Mouse (Mus musculus) layer of hippocampus, postnatal 25 days (tissue): Measurements from ENCODE around the gene Klhdc1. TPM values are rescaled to one million over a fixed set of nuclear protein-coding genes. Genes with fewer than 3 reads are reported as not detected.
A peak's percentile ranks its signal among the peaks of the same experiment; 100 is the strongest.

Experiments
- DNase-seq, 2 experiments: peaks; one replicate each; pipeline ENCODE4 v3.0.0; 2022; ENCODE audit warnings: mixed read lengths in 2 of 2, low spot score in 1 of 2; ENCODE audit errors: extremely low spot score in 1 of 2
- total RNA-seq, 2 experiments: library from RNA; stranded (reverse); gene quantifications; 2 replicates each; pipeline ENCODE4 v1.2.3; 2021

The Klhdc1 gene
- total RNA-seq, 2 experiments from 2014 or later, result 15.2 to 18.4 TPM

DNA sequence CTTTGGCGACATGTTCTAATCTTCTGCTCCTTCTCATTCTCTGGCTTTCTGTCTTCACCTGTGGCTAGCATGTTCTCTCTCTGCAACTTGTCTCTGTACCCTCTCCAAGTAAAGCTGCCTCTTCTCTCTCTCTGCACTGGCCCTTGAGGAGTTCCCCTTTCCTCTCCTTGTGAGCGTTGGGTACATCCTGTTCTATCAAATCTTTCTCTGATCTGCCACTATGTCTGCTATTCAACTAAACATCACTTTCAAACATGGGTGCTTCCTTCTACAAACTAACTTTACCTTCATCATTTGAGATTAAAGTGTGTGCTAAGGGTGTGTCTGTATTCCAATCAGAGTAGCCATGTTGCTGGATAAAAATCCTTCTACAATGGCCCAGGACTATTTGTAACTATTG is 54.0 kb downstream of the Klhdc1 start:
- DNase-seq, result no peak

DNA sequence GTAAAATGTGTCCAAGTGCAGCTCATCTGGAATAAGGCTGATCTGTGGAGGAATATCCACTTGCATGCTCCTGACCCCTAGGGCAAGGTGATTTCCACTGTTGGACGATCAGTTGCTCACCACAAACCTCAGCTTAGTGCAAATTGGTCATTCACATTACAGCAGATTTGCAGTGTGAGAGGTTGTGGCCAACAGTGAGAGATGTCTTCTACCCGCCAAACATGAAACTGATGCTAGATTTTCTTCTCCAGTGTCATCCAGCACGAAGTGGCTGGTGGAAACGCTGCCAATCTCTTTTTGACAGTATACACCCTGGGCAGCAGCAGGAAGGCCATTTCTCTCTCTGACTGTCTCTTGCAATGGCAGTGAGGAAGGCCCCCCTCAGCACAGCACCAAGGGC is 54.7 kb downstream of the Klhdc1 start:
- no peak for DNase-seq

DNA sequence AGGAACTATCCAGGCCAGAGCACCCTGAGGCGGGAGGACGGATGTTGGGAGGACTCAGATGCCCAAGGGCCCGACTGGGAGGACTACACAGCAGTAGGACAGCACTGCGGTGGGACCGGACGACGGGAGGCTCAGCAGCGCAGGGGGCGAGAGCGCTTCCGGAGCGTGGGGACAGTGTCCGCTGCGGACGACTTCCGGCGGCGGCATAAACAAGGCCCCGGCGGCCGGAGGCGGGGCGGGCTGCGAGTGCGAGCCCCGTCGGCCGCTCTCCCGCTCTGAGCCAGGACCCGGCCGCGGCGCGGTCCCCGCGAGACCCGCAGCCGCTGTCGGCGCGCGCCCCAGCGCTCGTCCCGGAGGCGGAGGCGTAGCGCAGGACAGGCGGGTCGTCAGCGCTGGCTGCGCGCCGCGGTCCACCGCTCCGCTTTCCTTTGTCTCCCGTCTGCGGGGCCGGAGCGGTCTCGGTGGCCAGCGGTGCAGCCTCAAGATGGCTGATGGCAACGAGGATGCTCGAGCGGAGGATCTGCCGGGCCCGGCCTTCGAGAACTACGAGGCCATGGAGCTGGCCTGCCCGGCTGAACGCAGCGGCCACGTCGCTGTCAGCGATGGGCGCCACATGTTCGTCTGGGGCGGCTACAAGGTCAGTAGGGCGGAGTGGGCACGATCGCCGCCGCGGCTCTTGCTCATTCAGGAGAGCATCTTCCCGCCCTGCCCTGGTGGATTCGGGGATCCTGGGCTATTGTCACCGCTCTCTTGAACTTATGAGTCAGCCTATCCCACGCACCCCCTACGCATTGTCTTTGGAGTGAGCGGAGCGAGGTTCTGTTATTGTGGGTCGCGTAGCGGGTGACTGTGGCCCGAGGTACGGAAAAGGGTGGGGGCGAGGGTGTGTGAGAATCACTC is 55.8 kb downstream of the Klhdc1 start, which contains the start of gene Klhdc2:
Gene Klhdc2 (plus strand): TSS at position 171 of the 900 bp plus-strand sequence.
- DNase-seq, result peak; percentile 71 to 82

DNA sequence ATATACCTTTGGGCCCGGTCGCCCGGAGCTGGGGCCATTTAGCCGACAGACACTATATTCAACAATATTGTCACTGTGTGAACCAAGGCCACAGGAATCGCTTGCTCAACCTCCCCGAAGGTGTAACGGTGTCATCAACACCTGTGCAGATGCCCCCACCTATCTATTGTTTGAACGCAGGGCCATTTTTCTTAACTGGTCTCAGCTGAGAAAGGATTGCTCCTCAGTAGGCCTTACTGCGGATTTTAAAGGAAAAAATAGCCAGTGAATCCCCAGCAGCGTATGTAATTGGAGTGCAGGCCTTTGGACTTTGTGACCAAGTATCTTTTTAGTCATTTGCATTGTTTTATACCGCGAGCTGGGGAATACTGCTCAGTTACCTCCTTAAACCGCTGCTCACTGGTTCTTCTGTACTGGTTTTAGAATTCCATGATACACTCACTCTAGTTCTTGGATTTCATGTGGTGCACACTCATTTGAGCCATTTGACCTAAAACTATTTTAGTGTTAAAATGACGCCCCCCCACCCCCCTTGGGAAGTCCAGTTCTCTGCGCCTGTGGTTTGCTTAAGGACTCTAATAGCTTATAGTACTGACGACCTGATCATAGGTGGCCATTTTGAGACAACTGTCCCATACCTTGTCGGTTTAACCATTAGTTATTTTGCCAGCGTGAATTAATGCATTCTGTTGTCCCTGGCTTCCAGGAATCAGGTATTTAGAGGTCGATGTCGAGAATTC is 56.6 kb downstream of the Klhdc1 start:
- no peak for DNase-seq

DNA sequence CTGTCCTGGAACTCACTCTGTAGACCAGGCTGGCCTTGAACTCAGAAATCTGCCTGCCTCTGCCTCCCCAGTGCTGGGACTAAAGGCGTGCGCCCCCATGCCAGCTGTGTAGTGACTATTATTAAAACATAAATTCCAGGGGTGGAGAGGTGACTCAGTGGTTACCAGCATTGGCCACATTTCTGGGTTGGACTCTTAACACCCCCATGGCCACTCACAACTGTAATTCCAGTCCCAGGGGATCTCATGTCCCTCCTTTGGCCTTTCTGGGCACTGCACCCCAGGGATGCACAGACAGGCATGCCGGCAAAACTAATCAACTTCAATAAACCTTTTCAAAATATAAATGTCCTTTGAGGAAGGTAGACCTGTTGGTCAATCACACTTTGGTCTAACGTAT is 57.3 kb downstream of the Klhdc1 start:
- DNase-seq, result no peak

DNA sequence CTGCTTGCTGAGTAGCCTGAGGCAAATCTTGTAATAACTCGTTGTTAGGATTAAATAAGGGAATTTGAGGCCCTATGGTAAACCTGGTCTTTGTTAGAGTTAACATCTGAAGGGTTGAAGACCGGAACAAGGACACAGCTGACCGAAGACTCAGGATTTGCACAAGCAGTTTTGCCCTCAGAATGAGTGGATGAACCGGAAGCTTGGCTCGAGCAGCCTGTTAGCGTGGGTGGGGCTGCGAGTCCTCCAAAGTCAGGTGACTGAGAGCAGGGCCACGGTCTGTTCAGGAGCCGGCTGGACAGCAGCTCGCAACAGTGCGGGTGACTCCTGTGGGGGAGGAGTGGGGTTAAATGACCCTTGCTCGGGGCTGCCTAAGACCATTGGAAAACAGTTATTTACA is 58.3 kb downstream of the Klhdc1 start:
- no peak for DNase-seq

DNA sequence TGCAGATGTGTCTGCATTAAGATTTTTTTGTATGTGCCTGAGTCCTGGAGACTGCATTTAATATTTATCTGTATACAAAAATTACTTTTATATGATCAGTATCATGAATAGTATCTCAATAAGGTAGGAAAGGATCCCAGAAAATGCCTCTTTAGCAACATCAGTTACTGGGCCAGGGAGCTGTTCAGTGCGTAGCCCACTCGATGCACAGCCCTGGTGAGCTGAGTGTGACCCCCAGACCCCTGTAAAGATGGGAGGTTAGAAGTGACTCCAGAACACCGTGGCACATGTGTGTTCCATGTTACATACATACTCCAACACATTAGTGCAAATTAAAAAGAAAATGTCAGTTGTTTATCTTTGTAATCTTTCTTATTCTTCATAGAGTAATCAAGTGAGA is 58.9 kb downstream of the Klhdc1 start:
- no peak for DNase-seq

DNA sequence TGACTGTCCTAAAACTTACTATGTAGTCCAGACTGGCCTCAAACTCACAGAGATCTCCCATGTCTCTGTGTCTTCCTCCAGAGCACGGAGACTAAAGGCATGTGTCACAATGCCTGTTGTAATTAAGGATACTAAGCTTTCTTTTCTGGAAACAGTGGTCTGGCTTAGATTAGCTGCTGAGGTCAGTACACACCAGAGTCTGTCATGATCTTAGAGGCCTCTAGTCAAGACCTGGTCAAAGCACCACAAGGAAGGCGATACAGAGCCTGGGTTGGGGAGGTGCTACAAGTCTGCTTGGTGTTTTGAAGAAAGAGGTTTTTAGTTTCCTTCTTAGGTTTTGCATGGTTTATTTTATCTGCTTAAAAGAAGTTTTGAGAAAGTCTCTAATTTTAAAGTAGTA is 59.4 kb downstream of the Klhdc1 start:
- DNase-seq, result no peak

DNA sequence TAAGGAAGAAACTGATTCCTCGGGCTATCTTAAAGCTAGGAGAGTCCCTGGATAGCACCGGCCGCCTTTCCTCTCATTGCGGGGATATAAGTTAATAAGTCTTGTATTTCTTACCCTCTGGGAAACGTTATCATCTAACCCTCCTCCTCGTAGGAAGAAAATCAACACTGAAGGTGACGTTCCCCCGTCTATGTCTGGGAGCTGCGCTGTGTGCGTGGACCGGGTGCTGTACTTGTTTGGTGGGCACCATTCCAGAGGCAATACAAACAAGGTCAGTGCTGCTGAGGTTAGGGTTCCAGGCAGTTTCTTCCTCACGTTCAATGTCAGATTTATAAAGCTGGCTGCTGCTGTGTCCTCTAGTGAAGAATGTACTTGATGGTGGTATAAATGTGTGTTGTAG is 61.2 kb downstream of the Klhdc1 start:
- DNase-seq, result no peak

DNA sequence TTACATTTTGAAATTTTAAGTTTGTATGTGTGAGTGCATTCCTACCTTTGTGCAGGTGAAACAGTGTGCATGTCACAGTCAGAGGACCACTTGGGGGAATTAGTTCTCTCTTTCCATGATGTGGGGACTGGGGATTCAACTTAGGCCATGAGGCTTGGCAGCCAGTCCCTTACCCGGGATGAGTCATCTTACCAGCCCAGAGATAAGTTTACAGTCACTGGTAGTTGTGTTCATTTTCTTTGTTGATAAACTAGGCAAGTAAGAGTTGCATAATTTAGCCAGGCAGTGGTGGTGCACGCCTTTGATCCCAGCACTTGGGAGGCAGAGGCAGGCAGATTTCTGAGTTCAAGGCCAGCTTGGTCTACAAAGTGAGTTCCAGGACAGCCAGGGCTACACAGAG is 63.1 kb downstream of the Klhdc1 start:
- no peak for DNase-seq

DNA sequence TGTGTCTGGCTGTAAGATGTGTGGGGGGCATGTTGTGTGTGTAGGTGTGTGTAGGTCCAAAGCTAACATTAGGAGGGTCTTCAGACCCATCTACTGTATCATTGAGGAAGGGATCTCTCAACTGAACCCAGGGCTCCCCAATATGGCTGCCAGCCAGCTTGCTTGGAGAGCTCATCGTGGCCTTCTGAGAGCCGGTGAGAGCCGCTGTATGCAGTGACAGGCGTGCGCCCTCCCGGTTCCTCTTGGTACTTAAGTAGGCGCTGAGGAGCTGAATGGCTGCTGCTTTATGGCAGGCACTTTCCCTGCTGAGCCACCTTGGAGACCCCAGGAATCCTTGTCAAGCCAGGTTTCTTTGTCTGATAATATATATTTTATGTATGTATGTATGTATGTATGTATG is 65.4 kb downstream of the Klhdc1 start:
- no peak for DNase-seq

DNA sequence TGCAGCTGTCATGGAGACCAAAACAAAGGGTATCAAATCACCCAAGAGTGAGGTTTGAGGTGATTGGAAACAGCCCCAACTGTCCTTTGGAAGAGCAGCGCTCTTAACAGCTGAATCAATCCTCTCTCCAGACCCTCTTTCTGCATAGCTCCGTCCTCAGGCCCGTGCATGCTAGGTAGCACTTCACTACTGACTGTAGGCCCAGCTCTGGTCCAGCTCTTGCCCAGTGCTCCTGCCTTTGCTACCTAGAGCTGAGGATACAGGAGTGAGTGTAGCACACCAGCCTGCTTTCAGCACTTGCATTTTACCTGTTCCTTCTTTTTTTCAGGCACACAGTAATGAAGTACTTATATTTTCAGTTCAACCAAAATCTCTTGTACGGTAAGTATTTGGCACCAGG is 68.7 kb downstream of the Klhdc1 start:
- no peak for DNase-seq

DNA sequence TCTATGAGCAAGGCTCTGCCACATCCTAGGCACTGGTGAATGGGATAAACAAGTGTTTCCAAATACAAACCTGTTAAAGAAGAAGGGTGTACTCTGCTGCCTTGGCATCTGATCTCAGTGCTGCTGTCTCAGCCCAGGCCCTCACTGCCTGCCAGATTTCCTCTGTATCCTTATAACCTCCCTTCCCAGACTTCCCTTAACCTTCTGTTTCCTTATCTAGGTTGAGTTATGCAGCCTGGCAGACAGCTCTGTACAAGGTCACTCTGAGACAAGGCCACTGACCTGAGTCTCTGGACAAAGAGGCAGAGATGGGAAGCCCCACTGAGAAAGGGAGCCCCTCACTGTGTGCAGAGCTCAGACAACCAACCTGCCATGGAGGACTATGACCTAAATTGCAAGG is 77.5 kb downstream of the Klhdc1 start:
- DNase-seq, result no peak

DNA sequence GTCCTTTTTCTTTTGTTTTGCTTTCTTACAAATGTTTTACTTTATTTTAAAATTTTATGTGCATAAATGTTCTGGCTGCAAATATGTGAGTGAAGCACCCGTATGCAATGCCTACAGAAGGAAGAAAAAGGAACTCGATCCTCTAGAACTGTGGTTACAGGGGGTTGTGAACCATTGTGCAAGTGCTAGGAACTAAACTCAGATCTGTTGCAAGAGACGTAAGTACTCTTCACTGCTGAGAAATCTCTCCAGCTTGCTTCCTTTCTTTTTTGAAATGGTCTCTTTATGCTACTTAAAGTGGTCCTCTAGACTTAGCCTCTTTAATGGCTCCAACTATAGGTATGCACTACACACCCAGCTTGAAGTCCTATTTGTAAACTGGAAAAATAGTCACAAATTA is 90.2 kb downstream of the Klhdc1 start:
- no peak for DNase-seq

DNA sequence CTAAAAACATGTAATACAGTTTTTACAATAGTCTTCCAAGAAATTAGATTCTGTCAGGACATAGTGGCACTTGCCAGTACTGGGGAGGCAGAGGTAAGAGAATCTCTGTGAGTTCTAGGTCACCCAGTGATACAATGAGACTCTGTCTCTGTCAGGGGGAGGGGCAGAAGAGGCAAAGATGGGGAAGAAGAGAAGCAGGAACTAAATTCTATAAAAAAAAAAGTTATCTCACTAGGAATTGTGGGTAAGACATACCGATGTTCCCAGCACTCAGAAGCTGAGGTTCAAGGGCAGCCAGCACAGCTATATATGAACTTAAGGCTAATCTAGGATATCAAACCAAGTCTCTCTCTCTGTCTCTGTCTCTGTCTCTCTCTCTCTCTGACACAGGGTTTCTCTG is 91.2 kb downstream of the Klhdc1 start:
- no peak for DNase-seq

DNA sequence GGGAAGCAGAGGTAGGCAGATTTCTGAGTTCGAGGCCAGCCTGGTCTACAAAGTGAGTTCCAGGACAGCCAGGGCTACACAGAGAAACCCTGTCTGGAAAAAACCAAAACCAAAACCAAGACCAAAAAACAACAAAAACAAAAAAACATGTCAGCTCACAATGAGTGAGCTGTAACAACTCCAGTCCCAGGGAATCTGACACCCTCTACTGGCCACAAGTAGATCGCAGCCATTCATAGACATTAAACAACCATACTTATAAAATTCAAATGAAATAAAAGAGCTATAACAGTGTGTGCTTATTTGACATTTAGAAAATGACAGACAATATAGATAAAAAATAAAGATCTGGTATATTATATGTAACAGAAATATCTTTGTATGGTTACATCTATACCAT is 92.6 kb downstream of the Klhdc1 start:
- peak in 1 of 2 experiments; percentile 16 for DNase-seq

Other genes with a start within 250 kb of the Klhdc1 start
- 1,000 to 10,000 TPM; 1,032 to 1,201 TPM for gene Rps29, start 82.0 kb upstream of the Klhdc1 start, total RNA-seq
- not detected for gene Lrr1, start 72.4 kb upstream of the Klhdc1 start, total RNA-seq
- gene Rpl36al, start 57.1 kb upstream of the Klhdc1 start, total RNA-seq, result 100 to 1,000 TPM; 177 to 208 TPM
- 10 to 100 TPM; 27.4 to 29.6 TPM for gene Mgat2, start 57.0 kb upstream of the Klhdc1 start, total RNA-seq
- 1 to 10 TPM; 3.4 to 7.7 TPM for gene Gm49383, start 44.1 kb upstream of the Klhdc1 start, total RNA-seq
- gene Dnaaf2, start 42.7 kb upstream of the Klhdc1 start, total RNA-seq, result 1 to 10 TPM; 1.9 to 2.1 TPM
- 1 to 10 TPM; 3.4 to 3.8 TPM for gene Gm49384, start 36.9 kb upstream of the Klhdc1 start, total RNA-seq
- gene Pole2, start 13.0 kb upstream of the Klhdc1 start, total RNA-seq, result 1 to 10 TPM in 1 of 2 experiments, under 1 TPM in 1; 0.27 to 1.4 TPM
- 100 to 1,000 TPM; 116 to 127 TPM for gene Klhdc2, start 55.5 kb downstream of the Klhdc1 start, total RNA-seq
- gene Nemf, start 116.0 kb downstream of the Klhdc1 start, total RNA-seq, result 10 to 100 TPM; 41.3 to 43.3 TPM
- gene Arf6, start 131.0 kb downstream of the Klhdc1 start, total RNA-seq, result 10 to 100 TPM; 49.1 to 50.3 TPM
- gene Gm9887, start 131.3 kb downstream of the Klhdc1 start, total RNA-seq, result 1 to 10 TPM; 1.1 to 1.3 TPM